Mouse (Mus musculus): ENCODE data around the gene Ranbp3. TPM values are rescaled to one million over a fixed set of nuclear protein-coding genes. Genes with fewer than 3 reads are reported as not detected.
A peak's percentile ranks its signal among the peaks of the same experiment; 100 is the strongest.
"Not testable (repeated sequence)": the region's sequence is repeated elsewhere in the genome, so short reads cannot be mapped to it uniquely, and the experiment has no call there.

The Ranbp3 gene
- total RNA-seq (2021) = 10 to 100 TPM; 33.8 to 35.7 TPM
- long read RNA-seq, experiment 1, transcript Ranbp3-206 (17 exons, 2,567 nt) = minor isoform, 7 of 36 reads
- long read RNA-seq, experiment 1, transcript Ranbp3-201 (16 exons, 2,373 nt) = major isoform, 19 of 36 reads
- long read RNA-seq, experiment 1, partial matches to known transcripts = 6 of 36 reads
- long read RNA-seq, experiment 1, other reads (novel, unspliced or antisense) = 4 of 36 reads
- long read RNA-seq, experiment 2, transcript Ranbp3-201 (16 exons, 2,373 nt) = minor isoform, 5 of 16 reads
- long read RNA-seq, experiment 2, transcript Ranbp3-206 (17 exons, 2,567 nt) = major isoform, 7 of 16 reads
- long read RNA-seq, experiment 2, partial matches to known transcripts = 2 of 16 reads
- long read RNA-seq, experiment 2, other reads (novel, unspliced or antisense) = 2 of 16 reads

DNA sequence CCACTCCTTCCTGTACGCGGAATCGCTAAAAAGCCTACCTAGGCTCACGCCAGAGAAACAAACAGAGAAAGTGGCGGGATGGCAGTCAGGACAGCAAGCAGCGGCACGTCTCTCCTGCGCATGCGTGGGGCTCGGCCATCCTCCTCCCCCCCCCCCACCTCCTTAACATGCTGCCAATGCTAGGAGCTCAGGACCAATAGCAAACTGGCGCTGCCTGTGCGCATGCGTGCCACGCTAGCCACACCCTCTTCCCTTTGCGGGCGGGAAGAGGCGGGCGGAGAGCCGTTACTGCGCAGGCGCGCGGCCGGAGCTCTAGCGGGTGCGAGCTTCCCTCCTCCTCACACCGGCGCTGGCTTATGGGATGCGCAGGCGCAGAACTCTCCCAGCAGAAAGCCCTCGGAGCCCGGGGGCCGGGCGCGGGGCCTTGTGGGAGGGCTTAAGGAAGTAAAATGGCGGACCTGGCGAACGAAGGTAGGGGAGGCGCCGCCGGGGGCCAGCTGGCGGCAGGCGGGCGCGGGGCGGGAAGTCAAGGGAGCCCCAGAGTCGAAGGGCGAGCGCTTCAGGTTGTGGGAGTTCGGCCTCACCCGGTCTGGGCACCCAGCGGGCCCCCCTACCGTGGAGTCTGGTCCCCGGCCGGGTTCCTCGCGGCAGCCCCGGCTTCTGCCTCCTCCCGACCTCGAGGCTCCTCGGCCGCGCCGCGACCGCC is at the start of gene Ranbp3:
Gene Ranbp3, plus strand, starts transcription at position 354 of the 706 bp plus-strand sequence.
- DNase-seq = peak; percentile 97 to 100

- DNase-seq = no peak
Observed at GRCm38 (mm10) chr17:56625495-56625894, 47.6 kb upstream of the Ranbp3 start.

GRCm38 (mm10) chr17:56626260-56626659 is 46.8 kb upstream of the Ranbp3 start:
- no peak for DNase-seq

- DNase-seq = peak; percentile 96 to 97
Observed at GRCm38 (mm10) chr17:56626754-56627470, 46.2 kb upstream of the Ranbp3 start, which contains the start of gene Lonp1. Gene Lonp1, minus strand, starts transcription at chr17:56626887.

DNA sequence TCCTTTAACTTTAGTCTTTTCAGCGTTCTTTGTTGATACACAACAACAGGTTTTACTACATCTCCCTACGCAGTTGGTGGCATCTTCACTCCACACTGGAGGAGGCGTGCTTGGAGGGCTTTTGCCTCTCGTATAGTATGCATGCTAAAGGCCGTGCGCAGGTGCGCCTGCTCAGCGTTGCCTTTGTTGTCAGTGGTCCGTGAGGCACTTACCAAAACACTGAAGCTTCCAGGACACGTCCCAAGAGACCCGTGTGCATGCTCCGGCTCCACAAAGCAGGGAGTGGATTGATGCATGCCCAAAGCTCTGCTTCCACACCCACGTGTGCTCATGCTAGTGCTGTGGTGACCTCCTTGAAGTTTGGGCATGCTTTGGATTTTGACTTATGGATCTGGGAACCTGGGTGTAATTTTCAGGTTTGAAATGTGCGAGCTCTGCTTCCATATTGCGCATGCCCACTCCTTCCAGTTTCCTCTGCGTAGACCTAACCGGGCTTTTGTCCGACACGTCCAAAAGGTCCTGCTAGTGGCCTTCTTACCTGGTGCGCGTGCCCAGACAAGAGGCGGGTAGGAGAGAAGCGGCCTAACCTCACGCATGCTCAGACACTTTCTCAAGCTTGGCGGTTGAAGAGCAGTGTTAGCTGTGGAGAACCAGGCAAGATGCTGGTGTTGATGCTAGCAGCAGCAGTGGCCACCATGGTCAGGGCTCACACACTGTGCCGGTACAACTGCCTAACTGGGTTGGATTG is 45.4 kb upstream of the Ranbp3 start, which contains the start of gene Catsperd:
Gene Catsperd, plus strand, starts transcription at position 614 of the 748 bp plus-strand sequence.
- DNase-seq = no peak

GRCm38 (mm10) chr17:56629800-56630781 is 43.0 kb upstream of the Ranbp3 start:
- not testable (repeated sequence) for DNase-seq

- DNase-seq = no peak
Observed at GRCm38 (mm10) chr17:56631807-56632206, 41.3 kb upstream of the Ranbp3 start.

- no peak for DNase-seq
Observed at GRCm38 (mm10) chr17:56634023-56634422, 39.1 kb upstream of the Ranbp3 start.

DNA sequence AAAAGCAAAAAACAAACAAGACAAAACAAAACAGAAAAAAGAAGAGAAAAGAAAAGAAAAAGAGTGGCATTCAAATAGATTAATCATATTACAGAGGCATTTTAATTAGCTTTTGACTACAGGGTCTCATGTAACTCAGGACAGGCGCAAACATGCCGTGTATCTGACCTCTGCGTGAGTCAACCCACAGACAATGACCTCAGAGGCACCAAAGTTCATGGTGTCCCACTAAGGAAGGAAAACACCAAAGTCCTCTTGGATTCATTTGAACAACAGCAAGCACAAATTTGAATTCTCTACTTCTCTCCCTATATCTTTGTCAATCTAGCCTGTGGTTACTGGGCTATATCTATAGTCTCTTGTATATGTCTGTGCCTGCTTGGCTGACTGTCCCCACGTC is 29.9 kb upstream of the Ranbp3 start:
- no peak for DNase-seq

DNA sequence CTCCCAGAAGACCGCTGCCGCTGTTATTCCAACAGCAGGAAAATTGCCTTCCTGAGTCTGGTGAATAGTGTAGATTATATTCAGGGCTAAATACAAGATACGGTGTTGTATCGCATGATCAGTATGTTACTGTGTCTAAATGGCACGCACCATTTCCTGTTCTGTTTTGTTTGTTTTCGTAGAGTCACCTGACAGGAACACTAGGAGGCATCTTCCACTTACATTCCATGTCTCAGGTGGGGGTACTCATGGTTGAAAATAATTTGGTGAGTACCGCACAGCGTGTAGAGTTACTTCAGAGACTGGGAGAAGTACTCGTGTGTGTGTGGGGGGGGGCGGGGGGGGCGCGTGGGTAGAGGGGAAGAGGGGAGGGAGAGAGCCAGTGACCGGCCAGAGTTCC is 25.5 kb upstream of the Ranbp3 start:
- DNase-seq = no peak

DNA sequence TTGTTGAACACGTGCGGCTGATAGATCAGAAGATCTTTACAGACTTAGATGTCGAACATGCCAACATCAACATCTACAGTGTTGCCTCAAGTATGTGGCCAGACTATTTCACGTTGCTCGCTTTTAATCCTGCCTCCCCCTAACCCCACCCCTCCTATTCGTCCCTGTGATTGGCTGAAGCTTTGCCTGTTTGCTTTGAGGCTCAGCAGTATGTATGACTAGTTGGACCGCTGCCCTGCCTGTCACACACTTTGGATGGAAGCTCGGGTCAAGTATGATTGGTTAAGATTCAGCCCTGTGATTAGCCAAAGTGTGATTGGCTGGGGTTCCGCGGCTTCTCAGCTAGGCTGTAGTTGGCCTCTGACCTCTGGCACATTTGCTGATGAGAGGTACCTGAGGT is 21.3 kb upstream of the Ranbp3 start:
- no peak for DNase-seq

- DNase-seq = no peak
Observed at GRCm38 (mm10) chr17:56654771-56655170, 18.3 kb upstream of the Ranbp3 start.

GRCm38 (mm10) chr17:56655311-56655710 is 17.8 kb upstream of the Ranbp3 start:
- peak in 1 of 2 experiments; percentile 11 for DNase-seq

DNA sequence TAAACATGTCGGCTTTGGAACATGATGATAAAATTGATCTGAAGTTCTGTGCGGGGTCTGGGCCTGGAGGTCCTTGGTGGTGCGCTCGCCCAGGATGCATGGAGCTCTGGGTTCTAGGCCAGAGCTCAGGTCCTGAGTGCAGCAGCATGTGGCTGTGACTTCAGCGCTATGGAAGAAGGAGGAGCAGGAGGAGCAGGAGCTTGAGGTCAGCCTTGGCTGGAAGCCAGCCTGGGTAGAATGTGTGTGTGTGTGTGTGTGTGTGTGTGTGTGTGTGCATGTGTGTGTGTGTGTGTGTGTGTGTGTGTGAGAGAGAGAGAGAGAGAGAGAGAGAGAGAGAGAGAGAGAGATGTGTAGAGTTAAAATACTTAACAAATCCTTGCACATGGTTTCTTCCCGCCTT is 16.9 kb upstream of the Ranbp3 start:
- DNase-seq = no peak

GRCm38 (mm10) chr17:56663659-56664058 is 9.4 kb upstream of the Ranbp3 start:
- no peak for DNase-seq

- no peak for DNase-seq
Observed at GRCm38 (mm10) chr17:56664333-56664732, 8.8 kb upstream of the Ranbp3 start.

DNA sequence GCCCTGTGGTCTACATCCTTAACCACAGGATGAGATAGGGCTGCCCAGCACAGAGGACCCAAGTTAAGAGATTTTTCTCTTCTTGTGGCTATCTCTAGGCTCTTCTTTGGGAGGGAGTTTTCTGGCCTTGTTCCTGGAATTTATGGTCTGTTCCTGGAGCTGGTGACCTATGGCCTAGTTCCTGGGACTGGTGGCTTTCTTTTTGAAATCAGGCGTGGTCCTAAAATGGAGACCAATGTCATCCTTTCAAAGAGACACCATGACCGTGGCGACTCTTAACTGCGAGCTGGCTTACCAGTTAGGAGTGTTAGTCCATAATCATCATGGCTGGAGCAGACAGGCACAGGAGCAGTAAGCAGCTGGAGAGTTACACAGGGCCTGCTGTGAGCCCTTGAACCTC is 6.7 kb upstream of the Ranbp3 start:
- DNase-seq = no peak

DNA sequence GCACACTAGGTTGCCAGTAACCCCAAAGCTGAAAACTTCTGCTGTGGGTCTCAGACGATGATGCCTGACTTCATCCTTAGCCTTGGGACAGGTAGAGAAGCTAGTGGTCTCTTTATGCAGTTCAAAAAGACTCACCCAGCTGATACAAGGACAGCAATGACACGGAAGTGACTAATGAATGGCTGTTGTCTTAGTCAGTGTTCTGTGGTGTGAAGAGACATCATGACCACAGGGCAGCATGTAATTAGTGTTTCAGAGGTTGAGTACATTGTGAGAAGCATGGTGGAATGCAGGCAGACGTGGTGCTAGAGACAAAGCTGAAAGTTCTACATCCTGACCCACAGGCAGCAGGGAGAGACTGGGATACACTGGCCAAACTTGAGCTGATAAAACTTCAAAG is 5.5 kb upstream of the Ranbp3 start:
- no peak for DNase-seq

DNA sequence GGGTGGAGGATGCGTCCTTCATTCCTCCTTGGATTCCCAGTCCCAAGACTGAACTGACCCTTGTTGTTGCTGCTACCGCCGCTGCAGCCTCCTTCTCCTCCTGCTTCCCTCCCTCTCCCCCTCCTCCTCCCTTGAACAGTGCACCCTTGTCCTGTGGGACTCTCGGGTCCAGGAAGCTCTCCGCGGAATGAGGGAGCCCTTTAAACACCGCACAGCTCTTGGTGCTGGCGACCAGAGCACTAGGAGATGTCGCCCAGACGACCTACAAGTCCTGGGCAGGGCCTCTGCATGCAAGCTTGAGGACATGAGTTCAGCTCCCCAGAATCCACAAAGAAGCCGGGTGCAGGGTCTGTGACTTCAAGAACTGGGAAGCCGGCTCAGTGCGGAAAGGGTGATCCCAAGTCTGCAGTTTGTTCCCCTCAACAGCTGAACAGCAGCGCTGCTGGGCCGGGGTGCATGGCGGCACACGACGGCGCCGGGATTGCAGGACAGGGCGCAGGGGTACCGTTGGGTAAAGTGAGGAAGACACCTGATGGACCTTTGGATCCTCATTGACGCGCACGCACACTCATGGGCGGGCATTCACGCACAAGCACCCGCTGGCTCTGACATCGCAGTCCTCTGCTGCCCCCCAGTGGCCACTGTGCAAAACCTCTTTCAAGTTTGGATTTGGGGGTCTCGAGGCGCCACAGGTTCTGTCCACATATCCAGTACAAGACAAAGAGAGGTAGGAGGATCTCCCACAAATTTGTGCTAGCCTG is 4.5 kb upstream of the Ranbp3 start:
- DNase-seq = peak; percentile 76 to 93

- DNase-seq = no peak
Observed at GRCm38 (mm10) chr17:56669766-56670165, 3.3 kb upstream of the Ranbp3 start.

Measured in heart, adult 18-20 months (tissue).